Mouse (Mus musculus) neural tube, embryonic 14.5 days (tissue): ENCODE results near the gene Ids. TPM values are rescaled to one million over a fixed set of nuclear protein-coding genes. Genes with fewer than 3 reads are reported as not detected.
A peak's percentile ranks its signal among the peaks of the same experiment; 100 is the strongest.

Source experiments
- ATAC-seq: fragments of 200-750 bp; cut with Nextera tagmentation; 2 replicates; pipeline ENCODE4 v1.8.0; 2017; ENCODE audit warnings: low read depth, mild to moderate bottlenecking, moderate TSS enrichment, moderate library complexity
- H3K27ac ChIP-seq: fragments of 300-500 bp; sonication (generic); 2 replicates; pipeline ENCODE4 v1.5.1; 2014; ENCODE audit warnings: low read depth, mild to moderate bottlenecking, control low read depth, low read length, moderate library complexity, mixed read lengths
- H3K27me3 ChIP-seq: fragments of 300-500 bp; sonication (generic); 2 replicates; pipeline ENCODE4 v1.6.1; 2014; ENCODE audit warnings: low read length; ENCODE audit not compliant: control insufficient read depth, insufficient read depth
- H3K36me3 ChIP-seq: fragments of 300-500 bp; sonication (generic); 2 replicates; pipeline ENCODE4 v1.6.1; 2014; ENCODE audit warnings: low read length, mixed read lengths; ENCODE audit not compliant: control insufficient read depth, insufficient read depth
- H3K4me1 ChIP-seq: fragments of 300-500 bp; sonication (generic); 2 replicates; pipeline ENCODE4 v1.6.1; 2014; ENCODE audit warnings: low read length; ENCODE audit not compliant: control insufficient read depth, insufficient read depth
- H3K4me2 ChIP-seq: fragments of 300-500 bp; sonication (generic); 2 replicates; pipeline ENCODE4 v1.6.1; 2014; ENCODE audit warnings: mild to moderate bottlenecking, low read depth, low read length, control low read depth
- H3K4me3 ChIP-seq: fragments of 300-500 bp; sonication (generic); 2 replicates; pipeline ENCODE4 v1.5.1; 2014; ENCODE audit warnings: low read depth, low read length, control low read depth, mixed read lengths
- H3K9ac ChIP-seq: fragments of 300-500 bp; sonication (generic); replicated peaks from 2 replicates; pipeline ENCODE4 v1.6.1; 2014; ENCODE audit warnings: low read depth, mild to moderate bottlenecking, control low read depth, low read length, mixed read lengths
- H3K9me3 ChIP-seq: fragments of 300-500 bp; sonication (generic); 2 replicates; pipeline ENCODE4 v1.6.1; 2016; ENCODE audit warnings: low read length; ENCODE audit not compliant: control insufficient read depth
- WGBS: fragments of 180-500 bp; shearing (Covaris S2); extraction: QIAGEN DNeasy Blood & Tissue Kit; methylation state at CpG from one replicate; pipeline ENCODE4 v1.1.7; 2014; 5-methylcytosine and 5-hydroxymethylcytosine counted together
- polyA plus RNA-seq: library from polyadenylated mRNA; unstranded; fragments of >200 nt; fragmentation: Nextera tagmentation; extraction: Ambion mirVana; gene quantifications from 2 replicates; pipeline ENCODE4 v1.2.1, GENCODE M21; 2014

Ids gene
- polyA plus RNA-seq, 1 experiment from 2014 or later = 19.0 TPM

GRCm38 (mm10) chrX:70363446-70363845 lies 1.4 kb downstream of the Ids start:
- Histone ChIP-seq H3K4me2 (peak overlapping the region; percentile 53), H3K4me1 (no peaks in the 10 kb centered on the region), H3K4me3 (peak overlapping the region; percentile 46), H3K36me3 (0 out of 2 replicates have a peak, but pooled peaks cover 5% of the 10 kb centered on the region), H3K9me3 (no peaks in the 10 kb centered on the region), H3K27me3 (no peaks in the 10 kb centered on the region), H3K9ac (peak overlapping the region; percentile 11; the same call in 1 of the 2 replicates), H3K27ac (no peak overlapping the region)
- no peak for ATAC-seq
- 77% methylated on average over 5 of the region's 5 CpGs for WGBS

- Histone ChIP-seq H3K27ac (no peak overlapping the region), H3K4me1 (no peaks in the 10 kb centered on the region), H3K9me3 (no peaks in the 10 kb centered on the region), H3K4me2 (peak overlapping the region; percentile 53), H3K4me3 (no peak overlapping the region), H3K9ac (no peak overlapping the region), H3K27me3 (no peaks in the 10 kb centered on the region), H3K36me3 (0 out of 2 replicates have a peak, but pooled peaks cover 9% of the 10 kb centered on the region)
- ATAC-seq = no peak
- WGBS = 92% methylated on average over 7 of the region's 7 CpGs
Measured at GRCm38 (mm10) chrX:70362985-70363384, 1.9 kb downstream of the Ids start.

DNA sequence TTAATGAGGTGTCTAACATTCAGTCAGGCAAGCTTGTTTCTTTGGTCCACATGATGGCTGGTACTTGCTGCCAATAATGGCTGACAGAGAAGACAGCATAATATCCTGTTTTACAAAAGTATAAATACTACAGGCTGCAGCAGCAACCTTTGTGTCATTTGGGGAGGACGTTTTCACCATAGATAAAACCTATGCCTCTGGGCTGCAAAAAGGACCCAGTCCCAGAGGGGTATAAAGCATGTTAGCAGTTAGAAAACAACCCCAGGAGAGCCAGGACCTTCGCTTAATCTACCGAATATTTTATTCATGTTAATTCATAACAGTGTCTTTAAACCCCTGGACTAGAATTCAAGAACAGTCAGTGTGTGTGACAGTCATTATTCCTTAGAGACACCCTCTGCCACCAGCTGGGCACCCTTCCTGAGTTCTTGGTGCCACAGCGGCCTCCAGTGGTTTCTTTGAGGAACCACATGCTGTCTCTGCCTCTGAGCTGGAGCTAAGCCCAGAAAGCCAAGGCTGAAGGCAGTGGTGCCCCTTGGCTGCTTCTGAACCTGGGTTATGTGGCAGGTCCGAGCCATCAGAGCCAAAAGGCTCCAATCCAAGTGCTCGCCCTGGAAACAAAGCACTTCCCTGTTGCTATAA lies 34.6 kb downstream of the Ids start:
- WGBS = 15% methylated on average over 6 of the region's 6 CpGs

GRCm38 (mm10) chrX:70328530-70329143 lies 36.2 kb downstream of the Ids start:
- no peaks in the 10 kb centered on the region for H3K27me3 ChIP-seq
- no peak for ATAC-seq
- 49% methylated on average over 2 of the region's 2 CpGs for WGBS
- H3K4me2 ChIP-seq = no peak overlapping the region
- H3K9ac ChIP-seq = no peak overlapping the region
- no peaks in the 10 kb centered on the region for H3K9me3 ChIP-seq
- H3K36me3 ChIP-seq = no peaks in the 10 kb centered on the region
- no peak overlapping the region for H3K27ac ChIP-seq
- H3K4me3 ChIP-seq = no peak overlapping the region
- no peaks in the 10 kb centered on the region for H3K4me1 ChIP-seq

More for the DNA sequence above, 34.6 kb downstream of the Ids start:
- Histone ChIP-seq H3K36me3 (no peaks in the 10 kb centered on the region), H3K9ac (no peak overlapping the region), H3K9me3 (no peaks in the 10 kb centered on the region), H3K4me1 (no peaks in the 10 kb centered on the region), H3K27me3 (no peaks in the 10 kb centered on the region), H3K27ac (no peak overlapping the region), H3K4me3 (no peak overlapping the region), H3K4me2 (no peak overlapping the region)
- peak; percentile 91 for ATAC-seq

DNA sequence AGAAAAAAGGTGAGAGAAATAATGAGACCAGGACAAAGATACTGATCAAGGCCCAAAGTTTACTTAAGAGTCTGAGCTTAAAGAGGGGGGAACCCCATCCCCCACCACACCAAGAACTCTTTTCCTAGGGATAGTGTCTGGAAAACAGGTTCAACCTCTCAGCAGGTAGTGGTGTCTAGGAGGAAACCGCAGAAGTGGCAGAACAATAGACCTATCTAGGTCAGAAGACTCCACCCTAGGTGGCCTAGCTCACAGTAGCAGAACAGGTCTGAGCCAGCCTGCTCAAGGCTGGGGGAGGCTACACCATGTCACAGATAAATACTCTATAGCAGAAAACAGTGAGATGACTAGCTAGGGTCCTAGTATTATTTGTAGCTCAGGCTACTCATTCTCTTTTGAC lies 37.2 kb downstream of the Ids start:
- 58% methylated on average over 1 of the region's 1 CpGs for WGBS
- H3K27me3 ChIP-seq = no peaks in the 10 kb centered on the region
- no peak for ATAC-seq
- no peaks in the 10 kb centered on the region for H3K36me3 ChIP-seq
- H3K4me3 ChIP-seq = no peak overlapping the region
- H3K4me1 ChIP-seq = no peaks in the 10 kb centered on the region
- no peak overlapping the region for H3K4me2 ChIP-seq
- no peak overlapping the region for H3K9ac ChIP-seq
- H3K9me3 ChIP-seq = no peaks in the 10 kb centered on the region
- no peak overlapping the region for H3K27ac ChIP-seq

DNA sequence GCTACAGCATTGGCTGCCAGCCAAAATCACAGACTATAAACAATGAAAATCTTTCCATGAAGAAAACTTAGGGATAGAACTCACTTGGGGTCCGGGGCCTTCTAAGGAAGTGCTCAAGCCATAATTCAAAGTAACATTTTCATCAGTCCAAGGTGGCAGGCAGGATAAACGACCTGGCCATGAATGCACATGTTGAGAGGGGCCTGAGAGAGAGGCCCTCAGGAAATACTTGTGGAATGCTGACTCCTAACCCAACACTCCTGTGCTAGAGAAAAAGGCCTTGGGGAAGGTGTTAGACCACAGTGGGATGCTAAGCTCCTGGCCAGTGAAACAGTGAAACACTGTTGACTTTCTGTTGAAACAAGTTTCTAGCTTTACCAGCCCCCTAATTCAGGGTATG lies 45.6 kb downstream of the Ids start:
- Histone ChIP-seq H3K27ac (no peak overlapping the region), H3K4me3 (no peak overlapping the region), H3K9ac (no peak overlapping the region), H3K27me3 (no peaks in the 10 kb centered on the region), H3K36me3 (no peaks in the 10 kb centered on the region), H3K4me1 (no peaks in the 10 kb centered on the region), H3K4me2 (no peak overlapping the region), H3K9me3 (no peaks in the 10 kb centered on the region)
- ATAC-seq = no peak
- WGBS = 32% methylated on average over 2 of the region's 2 CpGs

GRCm38 (mm10) chrX:70314949-70315641 lies 49.8 kb downstream of the Ids start:
- Histone ChIP-seq H3K9me3 (no peaks in the 10 kb centered on the region), H3K27me3 (no peaks in the 10 kb centered on the region), H3K9ac (no peak overlapping the region), H3K4me2 (no peak overlapping the region), H3K36me3 (no peaks in the 10 kb centered on the region), H3K27ac (no peak overlapping the region), H3K4me3 (no peak overlapping the region), H3K4me1 (no peaks in the 10 kb centered on the region)
- WGBS = 79% methylated on average over 3 of the region's 3 CpGs
- ATAC-seq = no peak
